Mouse (Mus musculus): Measurements from ENCODE around the gene Tsr1.

GRCm38 (mm10) chr11:74901555-74901954 is 3.7 kb downstream of the Tsr1 start:
- TF ChIP-seq CTCF (IDR thresholded peaks at IDR 0.05) (no peak), POLR2A (IDR thresholded peaks at IDR 0.05; ENCODE audit: insufficient read depth, low read depth, low read length) (no peak)

Data from heart, adult 2 months (tissue).